Mouse (Mus musculus): ENCODE data around the gene Olfr461.
"Not testable (repeated sequence)": the region's sequence is repeated elsewhere in the genome, so short reads cannot be mapped to it uniquely, and the experiment has no call there.

The Olfr461 gene

DNA sequence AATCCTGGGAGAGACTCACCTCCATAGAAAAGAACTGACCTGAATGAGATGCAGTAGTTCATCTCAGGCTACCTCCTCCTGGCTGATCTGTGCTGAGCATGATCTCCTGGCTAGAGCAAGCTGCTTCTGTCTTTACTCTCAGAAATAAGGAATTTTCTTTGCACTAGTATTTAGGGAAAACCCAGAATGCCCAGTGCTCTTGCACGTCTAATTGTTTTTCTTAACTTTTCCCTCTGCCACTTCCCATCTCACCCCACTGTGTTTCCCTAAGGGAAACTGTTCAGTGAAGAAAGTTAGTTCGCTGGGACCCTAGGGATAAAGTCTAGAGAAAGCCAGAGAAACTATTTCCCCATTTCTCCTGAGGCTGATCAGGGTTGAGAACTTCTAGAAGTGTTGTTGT is at the start of gene Olfr461:
Gene Olfr461 (minus strand): TSS at position 101 of the 400 bp plus-strand sequence.
- no peak for DNase-seq

DNA sequence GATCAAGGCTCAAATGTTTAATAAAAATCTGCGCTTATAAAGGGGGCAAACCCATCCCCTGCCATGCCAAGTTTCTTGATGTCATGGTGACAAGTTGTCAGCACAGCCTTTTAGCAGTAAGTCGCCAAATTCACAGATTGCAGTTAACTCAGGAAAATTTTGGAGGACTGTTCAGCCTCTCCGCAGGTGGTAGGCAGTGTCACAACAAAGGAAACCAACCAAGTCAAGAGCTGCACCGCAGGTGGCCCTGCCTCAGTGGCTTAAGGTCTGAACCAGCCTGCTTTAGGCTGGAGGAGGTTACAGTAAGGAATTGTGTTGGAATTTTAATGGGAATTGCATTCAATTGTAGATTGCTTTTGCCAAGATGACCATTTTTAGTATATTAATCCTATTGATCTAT is 43.7 kb upstream of the Olfr461 start:
- not testable (repeated sequence) for DNase-seq

DNA sequence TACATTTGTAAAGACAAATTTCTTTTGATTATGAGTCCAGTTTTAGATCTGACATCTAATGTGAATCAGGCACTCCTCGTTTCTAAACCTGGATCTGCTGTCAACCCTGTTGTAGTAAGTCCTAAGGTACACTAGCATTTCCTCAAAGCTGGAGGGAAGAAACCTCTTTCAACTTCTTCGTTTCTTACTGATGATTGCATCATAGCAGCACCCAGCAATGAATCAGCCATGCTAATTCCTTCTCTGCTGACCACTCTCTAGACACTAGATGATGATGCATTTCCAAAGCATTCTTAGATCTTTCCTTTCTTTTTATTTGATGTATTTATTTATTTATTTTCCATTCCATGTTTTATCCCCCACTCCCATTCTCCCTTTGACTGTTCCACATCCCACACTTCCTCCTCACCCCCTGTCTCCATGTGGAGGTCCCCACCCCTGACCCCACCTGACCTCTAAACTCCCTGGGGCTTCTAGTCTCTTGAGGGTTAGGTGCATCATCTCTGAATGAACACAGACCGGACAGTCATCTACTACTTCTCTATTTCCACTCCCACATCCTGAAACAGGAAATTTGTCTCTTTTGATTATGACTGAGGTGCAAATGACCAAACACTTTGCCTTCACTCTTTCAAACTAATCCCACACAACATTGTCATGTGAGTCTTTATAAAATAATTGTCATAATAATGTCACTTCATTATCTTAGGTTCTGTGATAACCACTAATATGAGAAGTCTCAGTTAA is 40.1 kb upstream of the Olfr461 start:
- DNase-seq: no peak

DNA sequence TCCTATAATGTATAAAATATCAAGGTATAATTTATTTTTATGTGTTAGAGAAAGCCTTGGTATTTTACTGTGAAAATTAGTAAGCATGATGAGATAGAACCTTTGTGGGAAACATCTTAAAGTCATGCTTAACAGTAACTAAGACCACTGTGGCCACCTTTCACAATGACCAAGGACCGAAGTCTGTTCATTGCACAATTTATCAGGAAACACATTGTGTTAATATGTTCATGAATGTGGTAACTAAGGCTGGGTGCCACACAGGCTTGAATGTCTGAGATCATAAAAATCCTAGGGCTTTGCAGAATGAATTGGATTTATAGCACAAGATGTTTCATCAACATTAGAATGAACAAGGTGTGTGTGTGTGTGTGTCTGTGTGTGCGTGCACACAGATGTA is 33.5 kb upstream of the Olfr461 start:
- DNase-seq: no peak

DNA sequence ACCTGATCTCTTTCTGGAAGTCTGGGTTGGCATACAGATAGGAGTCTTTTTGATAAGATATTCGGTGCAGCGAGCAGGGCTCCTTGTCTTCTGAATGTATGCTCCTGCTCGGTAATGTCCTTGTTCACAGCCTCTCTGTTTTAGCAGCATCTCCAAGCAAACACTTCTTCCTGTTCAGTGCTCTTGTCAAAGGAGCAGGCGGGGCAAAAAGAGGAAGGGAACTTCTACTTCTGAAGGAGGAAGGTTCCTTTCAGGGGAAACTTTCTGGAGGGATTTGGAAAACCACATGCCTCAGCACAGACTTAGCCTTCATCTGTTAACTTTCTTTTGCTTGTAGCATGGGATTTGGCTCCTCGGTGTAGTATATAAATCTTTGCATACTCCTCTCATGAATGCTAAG is 30.8 kb upstream of the Olfr461 start, which contains the start of gene Clec5a:
Gene Clec5a (minus strand): TSS at position 177 of the 400 bp plus-strand sequence.
- no peak for DNase-seq

DNA sequence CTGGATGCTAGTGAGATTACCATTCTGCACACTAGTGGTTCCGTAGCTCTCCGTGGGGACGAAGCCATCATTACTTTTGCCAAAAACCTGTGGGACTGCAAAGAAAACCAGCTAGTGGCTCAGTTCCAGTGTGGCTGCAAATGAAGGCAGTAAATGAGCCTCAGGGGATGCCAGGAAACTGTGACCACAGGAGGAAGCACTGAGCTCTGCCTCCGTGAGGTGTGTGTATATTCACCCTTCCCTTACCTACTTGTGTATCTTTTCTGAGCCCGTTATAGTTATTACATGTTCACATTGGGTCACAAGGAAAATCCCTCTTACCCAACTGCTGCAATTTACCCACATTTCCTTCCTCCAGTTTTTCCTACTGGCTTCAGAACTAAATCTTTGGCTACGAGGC is 29.5 kb upstream of the Olfr461 start:
- DNase-seq: no peak

DNA sequence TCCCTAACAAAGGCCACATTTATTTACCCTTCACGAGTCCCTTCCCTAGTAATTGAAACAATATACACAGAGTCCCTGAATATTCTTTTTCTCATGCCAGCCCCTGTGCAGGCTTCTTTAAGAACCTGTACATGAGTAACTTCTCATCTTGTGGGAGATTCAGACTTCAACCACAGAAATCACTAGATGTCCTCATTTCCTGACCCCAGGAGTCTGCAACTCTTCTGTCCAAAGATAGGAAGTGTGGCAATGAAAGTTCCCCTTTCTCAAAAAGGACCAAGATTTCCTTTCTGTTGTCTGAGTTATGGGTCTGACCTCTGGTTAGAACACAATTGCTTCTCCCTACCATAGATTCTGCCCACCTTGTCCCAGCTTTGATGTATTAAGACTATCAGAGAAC is 21.5 kb upstream of the Olfr461 start:
- DNase-seq: no peak

DNA sequence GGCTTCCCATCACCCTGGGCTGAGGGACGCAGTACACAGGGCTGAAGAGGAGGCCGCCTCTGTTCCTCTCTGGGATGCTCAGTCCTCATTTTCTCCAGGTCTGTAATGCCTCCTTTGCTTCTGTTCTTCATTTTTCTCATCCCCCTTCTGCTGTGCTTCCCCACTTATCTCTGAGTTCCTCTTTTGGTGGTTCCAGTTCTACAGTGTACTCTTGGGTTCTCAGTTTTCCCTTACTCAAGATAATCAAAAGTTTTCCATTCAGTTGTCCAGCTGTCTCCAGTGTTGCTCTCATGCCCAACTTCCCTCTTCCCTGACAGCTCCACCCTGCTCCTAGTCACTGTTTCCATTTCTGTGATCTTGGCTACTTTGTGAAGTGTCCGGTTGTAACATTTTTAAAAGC is 18.8 kb upstream of the Olfr461 start:
- DNase-seq: no peak

DNA sequence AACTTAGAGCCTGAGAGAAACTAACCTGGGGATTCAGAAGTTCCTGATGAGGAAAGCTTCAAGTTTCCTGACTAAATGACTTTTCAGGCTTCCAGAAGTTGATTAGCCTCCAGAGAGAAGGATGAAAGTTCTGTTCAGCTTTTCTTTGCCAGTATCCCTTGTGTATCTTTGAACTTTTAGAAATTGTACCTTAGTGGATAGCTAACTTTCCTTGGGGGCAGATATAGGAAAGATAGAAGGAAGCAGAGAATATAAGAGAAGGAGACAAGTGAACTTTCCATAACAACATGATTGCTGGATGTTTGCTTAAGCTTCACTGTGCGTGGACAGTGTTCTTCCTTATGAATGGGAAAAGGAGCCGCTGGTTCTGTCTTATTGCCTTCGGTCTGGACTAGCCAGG is 14.3 kb upstream of the Olfr461 start, which contains the start of gene Olfr460:
Gene Olfr460 (plus strand): TSS at position 301 of the 400 bp plus-strand sequence.
- no peak for DNase-seq

DNA sequence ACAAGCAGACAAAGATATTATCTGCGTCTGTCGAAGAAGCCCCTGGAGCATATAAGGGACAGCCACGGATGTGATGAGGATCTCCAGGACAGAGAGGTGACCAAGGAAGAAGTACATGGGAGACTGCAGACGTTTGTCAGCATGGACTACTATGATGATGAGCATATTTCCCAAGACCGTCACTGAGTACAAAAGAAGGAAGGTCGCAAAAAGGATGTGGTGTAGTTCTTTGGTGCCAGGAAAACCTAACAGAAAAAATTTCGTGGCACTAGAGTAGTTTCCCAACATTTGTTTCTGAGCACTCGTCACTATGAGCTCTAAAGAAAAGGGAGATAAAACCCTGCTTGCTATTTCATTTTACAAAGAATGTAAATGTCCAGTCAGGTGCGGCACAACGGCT is 10.2 kb downstream of the Olfr461 start:
- DNase-seq: no peak

DNA sequence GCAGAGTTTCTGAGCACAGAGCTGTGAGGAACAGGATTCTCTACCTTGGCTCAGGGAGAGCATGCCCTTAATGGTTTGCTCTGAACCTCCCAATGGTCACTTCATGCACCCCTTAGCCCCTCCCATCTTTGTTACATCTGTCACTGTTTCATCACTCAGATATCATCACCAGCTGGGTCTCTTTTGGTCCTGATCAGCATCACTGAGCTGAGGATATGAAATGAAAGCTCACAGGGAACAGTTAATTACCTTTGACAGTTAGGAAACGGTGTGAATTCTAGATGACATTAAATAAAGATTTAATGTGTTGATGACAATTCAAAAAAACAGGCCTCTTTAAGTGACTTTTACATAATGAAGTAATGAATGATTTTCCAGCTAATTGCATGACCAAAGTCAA is 35.4 kb downstream of the Olfr461 start, which contains the start of gene Prss37:
Gene Prss37 (minus strand): TSS at position 101 of the 400 bp plus-strand sequence.
- DNase-seq: no peak

DNA sequence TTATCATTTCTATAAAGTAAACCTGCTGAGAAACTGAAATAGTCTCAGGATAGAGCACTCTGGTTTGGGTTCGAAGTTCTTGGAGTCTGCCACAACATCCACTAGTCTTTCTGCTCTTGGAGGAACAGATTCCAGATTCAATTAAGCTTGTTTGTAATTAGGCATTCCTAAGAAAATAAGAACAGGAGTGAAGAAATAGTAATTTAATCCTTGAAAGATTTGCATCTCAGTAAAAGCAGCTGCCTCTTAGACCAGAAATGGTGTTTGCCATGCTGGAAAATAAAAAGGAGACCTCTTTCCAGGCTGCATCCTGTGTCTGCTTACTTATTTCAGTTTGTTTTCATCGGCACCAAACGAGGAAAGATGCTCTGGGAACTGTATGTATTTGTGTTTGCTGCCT is 61.6 kb downstream of the Olfr461 start, which contains the start of gene Tas2r108:
Gene Tas2r108 (plus strand): TSS at position 301 of the 400 bp plus-strand sequence.
- no peak for DNase-seq

Data from thymus, postnatal 36 days (tissue).